Mouse (Mus musculus) embryonic fibroblast, embryonic 13.5 days (primary cell): ENCODE data around the gene Elmo1.

Source experiments
- CTCF ChIP-seq: IDR thresholded peaks from 2 replicates; pipeline ENCODE4 v1.5.1; 2011; ENCODE audit warnings: mild to moderate bottlenecking, control low read depth, low read length, moderate library complexity, borderline replicate concordance; ENCODE audit not compliant: insufficient read depth
- POLR2A ChIP-seq: IDR thresholded peaks from 2 replicates; pipeline ENCODE4 v1.6.1; 2011; ENCODE audit warnings: low read depth, mild to moderate bottlenecking, control low read depth, low read length, moderate library complexity

DNA sequence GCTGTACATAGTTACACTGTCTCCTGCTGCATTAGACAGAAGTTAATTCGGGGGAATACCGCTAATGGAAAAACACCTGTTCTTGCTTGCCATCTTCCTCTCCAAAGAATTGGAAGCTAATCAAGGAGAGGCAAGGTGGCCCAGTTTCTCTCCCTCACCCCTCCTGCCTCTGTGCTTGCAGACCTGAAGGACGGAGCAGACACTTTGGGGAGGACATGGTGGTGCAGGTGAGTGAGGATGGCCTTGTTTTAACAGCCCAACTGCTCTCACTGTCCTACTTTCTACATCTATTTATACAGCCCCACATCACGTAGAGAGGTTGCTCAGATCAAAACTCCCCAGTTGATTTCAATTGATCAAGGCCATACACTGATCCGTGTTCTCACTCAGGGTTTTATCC lies 529.5 kb downstream of the Elmo1 start:
- no peak for TF ChIP-seq CTCF
- TF ChIP-seq POLR2A: no peak
